Mouse (Mus musculus): Measurements from ENCODE around the gene Inafm1.

- no peak for TF ChIP-seq POLR2A (IDR thresholded peaks at IDR 0.05; ENCODE audit: low read depth, low read length)
- TF ChIP-seq CTCF (IDR thresholded peaks at IDR 0.05; ENCODE audit: extremely low read depth, insufficient read depth, insufficient read length, insufficient replicate concordance), result no peak
Observed at GRCm38 (mm10) chr7:16257830-16258229, 15.6 kb downstream of the Inafm1 start.
